Mouse (Mus musculus): Measurements from ENCODE around the gene Rnpepl1. TPM values are rescaled to one million over a fixed set of nuclear protein-coding genes. Genes with fewer than 3 reads are reported as not detected.

Rnpepl1 gene
- 22.1 and 22.3 TPM in 2 replicates for polyA plus RNA-seq (2016; fragmentation: Nextera tagmentation; extraction: Ambion mirVana)

DNA sequence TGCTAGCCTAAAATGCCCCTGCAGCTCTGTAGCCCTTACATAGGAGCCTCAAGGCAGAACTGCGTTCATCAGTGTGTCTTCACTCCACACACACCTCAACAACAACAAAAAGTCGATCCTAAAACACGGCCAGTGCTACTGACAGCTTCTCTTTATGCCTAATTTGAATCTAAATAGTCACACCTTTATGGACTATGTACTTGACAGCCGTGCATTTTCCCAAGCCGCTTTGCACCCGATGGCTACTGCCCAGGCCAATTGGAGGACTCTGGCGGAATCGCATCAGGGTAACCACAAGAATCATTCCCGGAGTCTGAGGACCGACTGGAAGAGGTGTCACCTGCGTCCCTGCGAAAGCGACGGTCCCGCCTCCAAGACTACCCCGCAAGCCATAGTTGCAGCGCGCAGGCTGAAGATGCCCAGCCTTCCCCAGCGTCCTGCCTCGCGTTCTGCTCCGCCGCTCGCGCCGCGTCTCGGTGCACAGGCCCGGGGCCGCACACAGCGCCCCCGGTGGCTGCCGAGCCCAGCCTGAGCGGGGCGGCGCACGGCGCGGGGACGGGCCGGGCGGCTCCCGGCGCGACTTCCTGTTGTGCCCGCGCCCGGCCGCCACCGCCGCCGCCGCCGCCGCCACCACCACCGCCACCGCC lies at the start of gene Rnpepl1:
Gene Rnpepl1, plus strand, starts transcription at position 545 of the 647 bp plus-strand sequence.
- ATAC-seq, result peak; percentile 67
- under 1% methylated on average over 44 of the region's 57 CpGs for WGBS (ENCODE audit: insufficient replicate concordance)

DNA sequence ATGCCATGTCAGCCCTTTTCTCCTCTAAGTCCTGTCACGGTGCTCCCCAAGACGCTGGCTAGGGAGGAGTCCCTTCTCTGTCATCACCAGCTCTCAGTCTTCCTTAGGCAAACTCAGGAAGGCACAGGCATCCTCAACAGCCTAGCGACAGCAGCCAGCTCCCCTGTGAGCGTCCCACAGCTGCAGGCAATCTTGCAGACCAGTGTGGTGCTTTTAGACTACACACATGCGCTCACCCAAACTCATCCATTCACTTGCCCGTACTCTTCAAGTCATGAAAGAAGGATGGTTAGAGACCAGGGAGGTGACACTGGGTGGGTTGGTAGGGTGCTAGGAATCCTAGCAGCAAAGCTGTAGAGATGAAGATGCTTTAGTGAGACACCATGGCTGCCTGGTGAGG lies 49.1 kb upstream of the Rnpepl1 start:
- no peak overlapping the region for H3K27ac ChIP-seq
- H3K36me3 ChIP-seq, result 0 out of 2 replicates have a peak, but pooled peaks cover 3% of the 10 kb centered on the region
- no peaks in the 10 kb centered on the region for H3K4me1 ChIP-seq
- H3K9ac ChIP-seq, result no peak overlapping the region
- H3K27me3 ChIP-seq (replicated peaks), result 0 out of 2 replicates have a peak, but pooled peaks cover 4% of the 10 kb centered on the region
- H3K4me3 ChIP-seq, result no peak overlapping the region
- ATAC-seq, result no peak
- H3K4me2 ChIP-seq, result no peak overlapping the region
- H3K9me3 ChIP-seq (replicated peaks), result no peaks in the 10 kb centered on the region
- 63% methylated on average over 6 of the region's 6 CpGs for WGBS (ENCODE audit: insufficient replicate concordance)

More for the DNA sequence above, at the start of gene Rnpepl1:
- Histone ChIP-seq H3K4me2 (peak within 1 kb of the TSS; percentile 99), H3K4me1 (peaks cover 58% of the 10 kb centered on the region), H3K27ac (peak within 1 kb of the TSS; percentile 85), H3K4me3 (peak within 1 kb of the TSS; percentile 84), H3K9me3 (replicated peaks) (no peaks in the 10 kb centered on the region), H3K27me3 (replicated peaks) (peaks cover 8% of the 10 kb centered on the region), H3K9ac (peak within 1 kb of the TSS; percentile 87), H3K36me3 (peaks cover 24% of the 10 kb centered on the region)

DNA sequence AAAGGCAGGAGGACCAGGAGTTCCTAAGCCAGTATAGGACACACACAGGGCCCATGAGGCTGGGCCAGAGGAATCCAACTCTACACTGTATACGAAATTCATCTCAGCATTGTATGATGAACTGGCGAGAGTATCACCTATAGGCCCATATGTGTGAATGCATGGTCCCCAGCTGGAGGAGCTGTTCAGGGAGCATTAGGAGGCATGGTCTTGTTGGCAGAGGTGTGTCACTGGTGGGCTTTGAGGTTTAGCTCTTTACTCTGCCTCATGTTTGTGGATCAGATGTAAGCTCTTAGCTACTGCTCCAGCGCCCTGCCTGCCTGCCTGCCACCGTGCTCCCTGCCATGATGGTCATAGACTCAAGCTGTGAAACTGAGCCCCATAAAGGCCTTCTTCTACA lies 47.3 kb upstream of the Rnpepl1 start:
- H3K4me3 ChIP-seq, result no peak overlapping the region

DNA sequence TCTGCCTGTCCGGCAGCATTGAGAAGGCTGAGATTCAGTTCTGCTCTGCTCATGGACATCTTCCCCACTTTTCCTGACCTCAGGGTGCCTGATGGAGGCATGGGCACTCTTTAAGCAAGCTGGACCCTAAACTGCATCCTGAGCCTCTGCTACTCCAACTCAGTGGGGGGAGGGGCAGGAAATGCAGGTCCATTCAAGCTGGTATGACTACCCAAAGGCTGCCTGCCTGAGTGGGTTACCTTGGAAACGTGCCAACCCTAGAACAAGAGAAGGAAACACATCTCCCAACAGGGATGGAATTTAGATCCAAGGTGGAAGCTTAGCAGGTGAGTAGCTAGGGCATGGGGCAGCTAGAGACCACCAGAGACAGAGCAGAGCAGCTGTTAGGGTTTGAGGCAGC lies 44.4 kb upstream of the Rnpepl1 start:
- Histone ChIP-seq H3K4me1 (no peaks in the 10 kb centered on the region), H3K27me3 (replicated peaks) (0 out of 2 replicates have a peak, but pooled peaks cover 4% of the 10 kb centered on the region), H3K4me3 (no peak overlapping the region), H3K4me2 (no peak overlapping the region), H3K9ac (no peak overlapping the region), H3K27ac (no peak overlapping the region), H3K9me3 (replicated peaks) (no peaks in the 10 kb centered on the region), H3K36me3 (no peaks in the 10 kb centered on the region)
- no peak for ATAC-seq
- 58% methylated on average over 2 of the region's 2 CpGs for WGBS (ENCODE audit: insufficient replicate concordance)

More for the DNA sequence above, 47.3 kb upstream of the Rnpepl1 start:
- H3K9ac ChIP-seq, result no peak overlapping the region
- WGBS (ENCODE audit: insufficient replicate concordance), result 64% methylated on average over 4 of the region's 4 CpGs
- H3K27ac ChIP-seq, result no peak overlapping the region
- 0 out of 2 replicates have a peak, but pooled peaks cover 4% of the 10 kb centered on the region for H3K27me3 ChIP-seq (replicated peaks)
- H3K4me1 ChIP-seq, result no peaks in the 10 kb centered on the region
- H3K9me3 ChIP-seq (replicated peaks), result no peaks in the 10 kb centered on the region
- ATAC-seq, result no peak
- no peak overlapping the region for H3K4me2 ChIP-seq
- no peaks in the 10 kb centered on the region for H3K36me3 ChIP-seq

DNA sequence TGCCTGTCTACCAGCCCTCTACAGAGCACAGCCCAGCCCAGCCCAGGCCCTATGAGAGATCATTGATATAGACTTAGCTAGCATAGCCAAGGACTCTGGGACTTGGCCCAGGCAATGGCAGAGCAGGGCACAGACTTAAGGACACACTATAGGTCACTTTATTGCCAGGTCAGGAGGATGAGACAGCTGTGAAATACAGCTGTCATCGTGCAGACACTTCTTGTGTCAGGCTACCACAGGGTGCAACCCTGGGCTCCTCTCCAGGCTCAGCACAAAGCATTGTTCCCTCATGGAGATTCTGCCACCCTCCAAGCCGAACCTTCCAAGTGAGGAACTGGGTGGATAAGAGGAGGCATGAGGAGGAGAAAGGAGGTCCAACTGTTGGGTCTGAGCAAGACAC lies 40.6 kb upstream of the Rnpepl1 start:
- no peak for ATAC-seq
- Histone ChIP-seq H3K9ac (no peak overlapping the region), H3K4me1 (no peaks in the 10 kb centered on the region), H3K9me3 (replicated peaks) (no peaks in the 10 kb centered on the region), H3K27me3 (replicated peaks) (no peaks in the 10 kb centered on the region), H3K36me3 (no peaks in the 10 kb centered on the region), H3K4me3 (no peak overlapping the region), H3K4me2 (no peak overlapping the region), H3K27ac (no peak overlapping the region)
- 53% methylated on average over 2 of the region's 2 CpGs for WGBS (ENCODE audit: insufficient replicate concordance)

DNA sequence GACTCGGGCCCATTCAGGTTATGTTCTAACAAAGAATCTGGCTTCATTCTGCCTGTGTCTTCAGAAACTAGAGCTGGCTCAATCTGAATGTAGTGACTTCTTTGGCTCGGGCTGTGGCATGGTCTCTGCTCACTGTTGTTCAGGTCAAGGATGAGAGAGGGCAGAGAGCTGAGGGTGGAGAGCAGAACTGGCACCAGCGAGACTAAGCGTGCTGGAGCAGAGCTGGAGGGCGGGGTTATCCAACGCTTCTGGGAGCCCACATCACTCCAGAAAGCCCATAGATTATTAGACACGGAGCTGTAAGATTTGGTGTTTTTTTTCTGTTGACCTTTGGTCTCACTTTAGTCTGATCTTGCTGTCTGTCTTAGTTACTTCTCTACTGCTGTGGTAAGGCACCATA lies 37.9 kb upstream of the Rnpepl1 start:
- H3K36me3 ChIP-seq, result no peaks in the 10 kb centered on the region
- H3K27ac ChIP-seq, result no peak overlapping the region
- 79% methylated on average over 7 of the region's 7 CpGs for WGBS (ENCODE audit: insufficient replicate concordance)
- no peaks in the 10 kb centered on the region for H3K27me3 ChIP-seq (replicated peaks)
- no peak overlapping the region for H3K9ac ChIP-seq
- H3K4me1 ChIP-seq, result no peaks in the 10 kb centered on the region
- ATAC-seq, result no peak
- H3K4me3 ChIP-seq, result no peak overlapping the region
- no peak overlapping the region for H3K4me2 ChIP-seq
- H3K9me3 ChIP-seq (replicated peaks), result no peaks in the 10 kb centered on the region

DNA sequence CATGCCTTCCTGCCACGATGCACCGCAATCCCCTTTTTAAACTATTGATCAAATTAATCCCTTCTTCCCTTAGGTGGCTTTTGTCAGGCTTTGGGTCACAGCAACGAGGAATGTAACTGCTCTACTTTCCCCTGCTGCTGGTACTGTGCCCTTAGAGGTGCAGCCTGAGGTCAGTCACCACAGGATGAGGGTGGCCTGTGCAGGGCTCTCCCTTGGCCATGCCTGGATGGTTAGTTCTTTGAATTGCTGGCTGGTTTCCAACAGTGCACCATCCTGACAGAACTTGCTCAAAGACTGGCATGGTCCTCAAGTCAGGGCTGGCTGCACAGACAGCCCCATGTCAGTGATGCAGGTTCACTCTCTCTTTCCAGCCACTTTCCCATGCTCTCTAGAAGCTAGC lies 36.6 kb upstream of the Rnpepl1 start:
- Histone ChIP-seq H3K27me3 (replicated peaks) (no peaks in the 10 kb centered on the region), H3K9ac (no peak overlapping the region), H3K9me3 (replicated peaks) (no peaks in the 10 kb centered on the region), H3K4me3 (no peak overlapping the region), H3K4me1 (no peaks in the 10 kb centered on the region), H3K4me2 (no peak overlapping the region), H3K27ac (no peak overlapping the region), H3K36me3 (no peaks in the 10 kb centered on the region)
- WGBS (ENCODE audit: insufficient replicate concordance), result 67% methylated on average over 3 of the region's 3 CpGs
- ATAC-seq, result no peak

DNA sequence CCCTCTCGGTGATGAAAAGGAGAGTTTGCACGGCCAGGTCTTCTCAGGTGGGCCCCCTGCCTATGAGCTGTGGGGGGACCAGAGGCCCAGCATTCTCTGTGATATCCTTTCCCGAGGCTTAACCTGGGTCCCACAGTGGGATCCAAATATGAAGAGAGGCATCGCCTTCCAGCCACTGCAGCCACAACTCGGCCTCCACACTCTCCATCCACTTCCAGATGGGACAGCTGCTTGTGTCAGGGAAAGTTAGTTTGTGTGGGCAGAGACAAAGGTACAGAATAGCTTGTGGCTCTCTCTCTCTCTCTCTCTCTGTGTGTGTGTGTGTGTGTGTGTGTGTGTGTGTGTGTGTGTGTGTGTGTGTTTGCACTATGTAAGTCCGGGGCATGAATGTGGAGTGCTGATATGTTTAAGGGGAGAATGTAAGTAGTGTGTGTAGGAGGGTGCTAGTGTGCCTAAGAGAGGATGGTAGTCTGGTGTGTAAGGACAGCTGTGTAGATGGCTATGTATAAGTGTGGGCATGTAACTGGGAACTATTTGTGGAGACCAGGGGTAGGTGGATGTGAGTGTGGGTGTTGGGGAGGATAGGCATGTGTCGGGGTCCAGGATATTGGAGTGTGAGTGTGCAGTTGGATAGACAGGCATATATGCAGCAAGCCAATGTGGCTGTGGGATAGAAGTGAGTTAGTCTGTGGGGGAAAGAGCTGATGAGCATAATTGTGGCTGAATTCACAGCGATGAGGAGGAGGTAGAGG lies 35.0 kb upstream of the Rnpepl1 start:
- H3K27ac ChIP-seq, result no peak overlapping the region
- no peak overlapping the region for H3K9ac ChIP-seq
- 62% methylated on average over 8 of the region's 8 CpGs for WGBS (ENCODE audit: insufficient replicate concordance)
- no peaks in the 10 kb centered on the region for H3K36me3 ChIP-seq
- H3K27me3 ChIP-seq (replicated peaks), result no peaks in the 10 kb centered on the region
- no peak for ATAC-seq
- H3K4me1 ChIP-seq, result no peaks in the 10 kb centered on the region
- H3K4me3 ChIP-seq, result no peak overlapping the region
- no peak overlapping the region for H3K4me2 ChIP-seq
- H3K9me3 ChIP-seq (replicated peaks), result no peaks in the 10 kb centered on the region

DNA sequence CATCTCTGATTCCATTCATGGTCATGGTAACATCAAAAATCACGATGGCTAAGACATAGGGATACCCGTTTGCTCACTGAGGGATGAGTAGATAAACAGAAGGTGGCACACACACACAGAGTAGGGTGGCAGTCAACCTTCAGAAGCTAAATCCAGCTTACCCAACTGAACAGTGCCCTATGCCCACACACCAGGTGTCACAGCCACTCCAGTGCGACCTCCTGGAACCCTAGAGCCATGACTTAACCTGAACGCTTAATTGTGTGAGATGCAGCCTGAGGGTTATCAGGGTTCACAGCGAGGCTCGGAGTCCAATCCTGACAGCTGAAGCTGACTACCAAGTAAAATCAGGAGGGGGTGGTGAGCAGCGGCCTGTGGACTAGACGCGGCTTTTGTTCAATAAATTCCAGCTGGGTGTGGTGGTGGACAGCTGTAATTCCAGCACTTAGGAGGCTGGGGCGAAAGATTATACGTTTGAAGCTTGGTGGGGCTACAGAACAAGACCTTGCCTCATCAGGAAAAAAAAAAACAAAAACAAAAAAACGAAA lies 33.1 kb upstream of the Rnpepl1 start:
- Histone ChIP-seq H3K4me1 (no peaks in the 10 kb centered on the region), H3K9me3 (replicated peaks) (no peaks in the 10 kb centered on the region), H3K27ac (no peak overlapping the region), H3K4me3 (no peak overlapping the region), H3K4me2 (no peak overlapping the region), H3K36me3 (no peaks in the 10 kb centered on the region), H3K27me3 (replicated peaks) (no peaks in the 10 kb centered on the region; the same call in 1 of the 2 replicates), H3K9ac (no peak overlapping the region)
- ATAC-seq, result no peak
- 63% methylated on average over 12 of the region's 12 CpGs for WGBS (ENCODE audit: insufficient replicate concordance)

DNA sequence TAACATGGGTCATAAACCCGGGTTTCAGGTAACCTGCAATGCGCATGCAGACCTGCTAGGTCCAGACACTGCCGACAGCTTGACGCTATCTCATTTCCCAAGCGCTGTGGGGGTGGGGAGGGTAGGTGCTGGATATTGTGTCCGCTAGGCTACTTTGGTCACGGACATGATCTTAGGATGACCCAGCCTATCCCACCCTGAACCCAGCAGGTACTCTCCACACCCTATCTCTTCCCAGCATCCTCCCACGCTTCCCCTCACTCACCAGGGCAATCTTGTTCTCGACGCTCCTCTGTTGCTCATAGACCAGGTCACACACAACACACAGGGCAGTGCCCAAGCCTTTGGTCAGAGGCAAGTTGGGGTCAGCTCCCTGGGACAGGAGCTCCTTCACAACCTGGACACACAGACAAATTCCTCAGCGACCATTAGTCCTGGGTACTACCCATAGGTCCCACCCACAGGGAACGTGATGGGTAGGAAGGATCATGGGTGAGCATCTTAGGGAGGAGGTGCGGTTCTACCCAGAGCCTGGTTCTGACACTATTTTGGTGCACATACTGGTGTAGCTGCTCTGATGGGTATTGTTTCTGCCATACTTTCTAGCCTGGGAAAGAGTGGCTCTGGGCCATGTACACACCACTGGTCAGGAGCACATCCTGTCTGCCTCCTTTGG lies 32.4 kb upstream of the Rnpepl1 start:
- no peak overlapping the region for H3K9ac ChIP-seq
- H3K4me2 ChIP-seq, result no peak overlapping the region
- 60% methylated on average over 13 of the region's 13 CpGs for WGBS (ENCODE audit: insufficient replicate concordance)
- H3K9me3 ChIP-seq (replicated peaks), result no peaks in the 10 kb centered on the region
- H3K4me3 ChIP-seq, result no peak overlapping the region
- no peak for ATAC-seq
- no peak overlapping the region for H3K27ac ChIP-seq
- no peaks in the 10 kb centered on the region for H3K4me1 ChIP-seq
- H3K27me3 ChIP-seq (replicated peaks), result no peaks in the 10 kb centered on the region; the same call in 1 of the 2 replicates
- no peaks in the 10 kb centered on the region for H3K36me3 ChIP-seq

DNA sequence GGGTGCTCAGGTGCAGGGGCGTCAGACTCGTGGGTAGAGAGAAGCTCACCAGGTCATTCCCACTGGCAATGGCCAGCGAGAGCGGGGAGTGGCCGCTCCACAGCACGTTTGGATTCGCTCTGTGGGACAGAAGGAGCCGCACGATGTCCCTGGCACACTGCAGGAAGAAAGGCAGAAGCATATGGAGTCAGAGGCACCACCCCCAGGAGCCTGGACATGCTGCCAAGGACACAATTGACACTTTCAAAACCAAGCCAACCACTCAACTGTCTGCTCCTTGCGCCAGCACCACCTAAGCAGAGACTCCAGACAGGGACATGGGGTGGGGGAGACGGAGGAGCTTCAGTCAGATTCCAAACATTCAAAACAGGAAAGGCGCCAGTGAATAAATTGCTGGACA lies 31.3 kb upstream of the Rnpepl1 start:
- Histone ChIP-seq H3K27ac (no peak overlapping the region), H3K9ac (no peak overlapping the region), H3K36me3 (no peaks in the 10 kb centered on the region), H3K4me3 (no peak overlapping the region), H3K4me1 (no peaks in the 10 kb centered on the region), H3K27me3 (replicated peaks) (no peaks in the 10 kb centered on the region; the same call in 1 of the 2 replicates), H3K4me2 (no peak overlapping the region), H3K9me3 (replicated peaks) (no peaks in the 10 kb centered on the region)
- 75% methylated on average over 12 of the region's 12 CpGs for WGBS (ENCODE audit: insufficient replicate concordance)
- ATAC-seq, result no peak

DNA sequence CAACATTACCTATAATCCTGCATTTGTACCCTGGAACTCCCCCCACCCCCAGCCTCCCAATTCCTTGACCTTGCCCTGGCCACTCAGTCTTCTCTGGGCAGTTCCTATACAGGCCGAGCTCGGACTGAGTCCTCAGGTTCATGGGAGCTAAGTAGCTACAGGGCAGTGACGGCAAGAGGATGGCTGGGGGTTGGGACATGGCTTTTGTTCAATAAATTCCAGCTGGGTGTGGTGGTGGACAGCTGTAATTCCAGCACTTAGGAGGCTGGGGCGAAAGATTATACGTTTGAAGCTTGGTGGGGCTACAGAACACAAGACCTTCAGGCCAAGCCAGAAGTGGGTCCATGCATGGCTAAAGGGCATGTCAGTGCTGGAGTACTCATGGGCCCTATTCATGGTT lies 30.5 kb upstream of the Rnpepl1 start:
- Histone ChIP-seq H3K9me3 (replicated peaks) (no peaks in the 10 kb centered on the region), H3K27ac (no peak overlapping the region), H3K27me3 (replicated peaks) (no peaks in the 10 kb centered on the region; the same call in 1 of the 2 replicates), H3K9ac (no peak overlapping the region), H3K4me3 (no peak overlapping the region), H3K4me2 (no peak overlapping the region), H3K4me1 (no peaks in the 10 kb centered on the region), H3K36me3 (no peaks in the 10 kb centered on the region)
- no peak for ATAC-seq
- WGBS (ENCODE audit: insufficient replicate concordance), result 73% methylated on average over 5 of the region's 5 CpGs

Data from liver, embryonic 12.5 days (tissue).